Mouse (Mus musculus): ENCODE measurements at regions not wholly inside any gene's neighbourhood (a gene's known extent, or its start where the extent isn't known, plus 50 kb on each side); places are given as distances from the start of the nearest gene placed in this dataset.
A peak's percentile ranks its signal among the peaks of the same experiment; 100 is the strongest.

- Histone ChIP-seq H3K4me3 (no peak overlapping the region), H3K27me3 (ENCODE audit: control insufficient read depth, insufficient read depth, low read length) (no peaks in the 10 kb centered on the region), H3K9ac (ENCODE audit: low read depth, low read length) (no peak overlapping the region), H3K79me2 (replicated peaks; ENCODE audit: control insufficient read depth, insufficient read depth, low read length) (no peaks in the 10 kb centered on the region), H3K27ac (no peak overlapping the region), H3K4me1 (ENCODE audit: control insufficient read depth, insufficient read depth, low read length) (no peaks in the 10 kb centered on the region), H3K36me3 (ENCODE audit: control insufficient read depth, insufficient read depth, low read length) (no peaks in the 10 kb centered on the region)
- intact Hi-C loops (cut with DNase I) = no loop called here
- 75% methylated on average over 7 of the region's 7 CpGs for WGBS
- TF ChIP-seq CTCF (IDR thresholded peaks at IDR 0.05) = no peak
- no peak for TF ChIP-seq EP300 (IDR thresholded peaks at IDR 0.05; ENCODE audit: insufficient read depth, low read depth, low read length)
- TF ChIP-seq POLR2A (IDR thresholded peaks at IDR 0.05; ENCODE audit: insufficient read depth, low read depth, low read length) = no peak
- DNase-seq = no peak
These were observed 278.5 kb downstream of the Dhx35 start for GRCm38 (mm10) chr2:159072997-159073690.

- Histone ChIP-seq H3K79me2 (replicated peaks; ENCODE audit: control insufficient read depth, insufficient read depth, low read length) (no peaks in the 10 kb centered on the region), H3K36me3 (ENCODE audit: control insufficient read depth, insufficient read depth, low read length) (no peaks in the 10 kb centered on the region), H3K9ac (ENCODE audit: low read depth, low read length) (no peak overlapping the region), H3K27ac (no peak overlapping the region), H3K4me1 (ENCODE audit: control insufficient read depth, insufficient read depth, low read length) (no peaks in the 10 kb centered on the region), H3K4me3 (no peak overlapping the region), H3K27me3 (ENCODE audit: control insufficient read depth, insufficient read depth, low read length) (no peaks in the 10 kb centered on the region)
- DNase-seq = no peak
- intact Hi-C loops (cut with DNase I) = no loop called here
- WGBS = 57% methylated on average over 7 of the region's 7 CpGs
- TF ChIP-seq CTCF (IDR thresholded peaks at IDR 0.05) (no peak), POLR2A (IDR thresholded peaks at IDR 0.05; ENCODE audit: insufficient read depth, low read depth, low read length) (no peak), EP300 (IDR thresholded peaks at IDR 0.05; ENCODE audit: insufficient read depth, low read depth, low read length) (no peak)
These were observed 285.2 kb downstream of the Dhx35 start for GRCm38 (mm10) chr2:159079836-159080235.

DNA sequence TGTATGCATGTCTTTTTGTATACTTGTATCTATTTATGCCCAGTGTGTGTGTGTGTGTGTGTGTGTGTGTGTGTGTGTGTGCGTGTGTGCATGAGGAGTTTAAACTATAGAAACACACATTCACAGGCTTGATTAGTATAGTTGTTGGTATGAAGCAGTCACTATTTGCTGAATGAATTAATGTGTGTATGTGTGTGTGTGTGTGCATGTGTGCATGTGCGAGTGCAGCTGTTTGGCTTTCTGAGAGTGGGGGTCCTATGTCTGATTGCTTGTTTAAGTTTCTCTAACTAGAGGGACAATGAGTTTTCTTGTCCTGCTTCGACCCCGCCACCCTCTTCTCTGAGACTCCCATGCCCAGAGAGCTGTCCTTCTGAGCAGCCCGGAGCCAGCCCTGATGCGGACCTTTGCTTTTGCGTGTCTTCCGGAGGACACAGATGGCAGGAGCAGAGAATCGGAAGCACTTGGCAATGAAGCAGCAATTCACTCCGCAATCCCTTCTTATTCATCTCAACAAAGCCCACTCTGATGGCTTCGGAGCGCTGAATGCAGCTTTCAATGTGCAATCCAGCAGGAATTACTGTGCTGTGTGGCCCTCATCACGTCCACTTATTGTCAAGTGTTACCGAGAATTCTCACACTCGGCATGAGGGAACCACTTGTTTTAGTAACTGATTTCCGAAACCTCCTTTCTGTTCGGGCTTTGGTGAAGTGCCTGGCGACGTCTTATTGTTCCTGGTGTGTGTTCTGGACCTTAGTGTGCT is 286.4 kb downstream of the Dhx35 start:
- no peak for DNase-seq
- H3K27me3 ChIP-seq (ENCODE audit: control insufficient read depth, insufficient read depth, low read length) = no peaks in the 10 kb centered on the region
- intact Hi-C loops (cut with DNase I) = no loop called here
- WGBS = 76% methylated on average over 19 of the region's 19 CpGs
- H3K79me2 ChIP-seq (replicated peaks; ENCODE audit: control insufficient read depth, insufficient read depth, low read length) = no peaks in the 10 kb centered on the region
- no peaks in the 10 kb centered on the region for H3K4me1 ChIP-seq (ENCODE audit: control insufficient read depth, insufficient read depth, low read length)
- H3K27ac ChIP-seq = no peak overlapping the region
- H3K4me3 ChIP-seq = no peak overlapping the region
- no peaks in the 10 kb centered on the region for H3K36me3 ChIP-seq (ENCODE audit: control insufficient read depth, insufficient read depth, low read length)
- H3K9ac ChIP-seq (ENCODE audit: low read depth, low read length) = no peak overlapping the region
- no peak for TF ChIP-seq EP300 (IDR thresholded peaks at IDR 0.05; ENCODE audit: insufficient read depth, low read depth, low read length)
- TF ChIP-seq CTCF (IDR thresholded peaks at IDR 0.05) = no peak
- TF ChIP-seq POLR2A (IDR thresholded peaks at IDR 0.05; ENCODE audit: insufficient read depth, low read depth, low read length) = no peak

DNA sequence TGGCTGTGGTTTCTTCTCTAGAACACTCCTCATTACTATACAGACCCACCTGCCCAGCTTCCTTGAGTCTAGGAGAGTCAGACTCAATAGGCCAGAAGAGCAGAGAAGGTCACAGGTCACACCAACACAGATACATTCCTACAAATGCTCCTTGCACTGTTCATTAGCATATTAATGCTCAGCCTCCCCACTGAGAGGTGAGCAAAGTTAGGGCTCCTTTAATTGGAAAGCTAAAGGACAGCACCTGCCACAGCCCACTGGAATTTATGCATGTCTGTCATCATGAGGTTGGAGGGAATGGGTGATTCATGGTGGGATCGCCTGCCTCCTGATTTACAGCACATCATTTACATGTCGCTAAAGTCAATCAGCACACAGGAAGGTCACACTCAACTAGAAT is 292.2 kb downstream of the Dhx35 start:
- DNase-seq = no peak
- TF ChIP-seq CTCF (IDR thresholded peaks at IDR 0.05) (no peak), EP300 (IDR thresholded peaks at IDR 0.05; ENCODE audit: insufficient read depth, low read depth, low read length) (no peak), POLR2A (IDR thresholded peaks at IDR 0.05; ENCODE audit: insufficient read depth, low read depth, low read length) (no peak)

DNA sequence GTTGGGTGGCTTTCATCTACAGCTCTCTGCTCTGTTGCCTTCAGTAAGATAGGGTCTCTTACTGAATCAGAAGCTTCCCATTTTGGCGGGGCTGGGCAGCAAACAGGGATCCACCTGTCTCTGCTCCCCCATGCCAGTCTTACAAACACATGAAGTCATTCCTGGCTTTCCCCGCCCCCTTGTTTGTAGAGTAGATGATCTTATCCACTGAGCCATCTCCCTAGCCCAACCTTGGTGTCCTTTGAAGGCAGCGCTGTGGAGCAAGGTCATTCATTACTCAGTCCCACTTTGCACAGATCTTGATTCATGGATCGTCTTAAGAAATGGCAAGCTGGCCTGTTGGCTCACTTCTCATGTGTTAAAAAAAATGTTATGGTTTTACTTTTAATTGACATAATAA is 293.6 kb downstream of the Dhx35 start:
- no peak for TF ChIP-seq POLR2A (IDR thresholded peaks at IDR 0.05; ENCODE audit: insufficient read depth, low read depth, low read length)
- TF ChIP-seq CTCF (IDR thresholded peaks at IDR 0.05) = no peak
- no peak for TF ChIP-seq EP300 (IDR thresholded peaks at IDR 0.05; ENCODE audit: insufficient read depth, low read depth, low read length)
- Histone ChIP-seq H3K27ac (no peak overlapping the region), H3K4me3 (no peak overlapping the region), H3K36me3 (ENCODE audit: control insufficient read depth, insufficient read depth, low read length) (no peaks in the 10 kb centered on the region), H3K79me2 (replicated peaks; ENCODE audit: control insufficient read depth, insufficient read depth, low read length) (no peaks in the 10 kb centered on the region), H3K27me3 (ENCODE audit: control insufficient read depth, insufficient read depth, low read length) (no peaks in the 10 kb centered on the region), H3K4me1 (ENCODE audit: control insufficient read depth, insufficient read depth, low read length) (no peaks in the 10 kb centered on the region), H3K9ac (ENCODE audit: low read depth, low read length) (no peak overlapping the region)
- WGBS = 84% methylated on average over 4 of the region's 4 CpGs
- no peak for DNase-seq
- intact Hi-C loops (cut with DNase I) = no loop called here

More for the DNA sequence above, 292.2 kb downstream of the Dhx35 start:
- Histone ChIP-seq H3K9ac (ENCODE audit: low read depth, low read length) (no peak overlapping the region), H3K4me1 (ENCODE audit: control insufficient read depth, insufficient read depth, low read length) (no peaks in the 10 kb centered on the region), H3K79me2 (replicated peaks; ENCODE audit: control insufficient read depth, insufficient read depth, low read length) (no peaks in the 10 kb centered on the region), H3K4me3 (no peak overlapping the region), H3K36me3 (ENCODE audit: control insufficient read depth, insufficient read depth, low read length) (no peaks in the 10 kb centered on the region), H3K27me3 (ENCODE audit: control insufficient read depth, insufficient read depth, low read length) (no peaks in the 10 kb centered on the region), H3K27ac (no peak overlapping the region)
- WGBS = 84% methylated on average over 2 of the region's 2 CpGs
- intact Hi-C loops (cut with DNase I) = no loop called here

- peak; percentile 58 to 59 for DNase-seq
- no peaks in the 10 kb centered on the region for H3K79me2 ChIP-seq (replicated peaks; ENCODE audit: control insufficient read depth, insufficient read depth, low read length)
- no peaks in the 10 kb centered on the region for H3K36me3 ChIP-seq (ENCODE audit: control insufficient read depth, insufficient read depth, low read length)
- H3K27me3 ChIP-seq (ENCODE audit: control insufficient read depth, insufficient read depth, low read length) = no peaks in the 10 kb centered on the region
- H3K4me3 ChIP-seq = no peak overlapping the region
- H3K9ac ChIP-seq (ENCODE audit: low read depth, low read length) = no peak overlapping the region
- no peak for TF ChIP-seq POLR2A (IDR thresholded peaks at IDR 0.05; ENCODE audit: insufficient read depth, low read depth, low read length)
- no peak for TF ChIP-seq CTCF (IDR thresholded peaks at IDR 0.05)
- no peaks in the 10 kb centered on the region for H3K4me1 ChIP-seq (ENCODE audit: control insufficient read depth, insufficient read depth, low read length)
- 42% methylated on average over 2 of the region's 2 CpGs for WGBS
- intact Hi-C loops (cut with DNase I) = no loop called here
- H3K27ac ChIP-seq = no peak overlapping the region
These were observed 302.1 kb downstream of the Dhx35 start for GRCm38 (mm10) chr2:159096667-159097066.
